Mouse (Mus musculus) kidney, postnatal 14 days (tissue): ENCODE data around the gene a.
A peak's percentile ranks its signal among the peaks of the same experiment; 100 is the strongest.

Source experiments
- DNase-seq: peaks from one replicate; pipeline ENCODE4 v3.0.0; 2022; ENCODE audit warnings: mixed read lengths

a gene

GRCm38 (mm10) chr2:154785284-154785683 lies 5.9 kb upstream of the a start:
- DNase-seq = no peak

- DNase-seq = no peak
Measured at GRCm38 (mm10) chr2:154786187-154786586, 5.0 kb upstream of the a start.

DNA sequence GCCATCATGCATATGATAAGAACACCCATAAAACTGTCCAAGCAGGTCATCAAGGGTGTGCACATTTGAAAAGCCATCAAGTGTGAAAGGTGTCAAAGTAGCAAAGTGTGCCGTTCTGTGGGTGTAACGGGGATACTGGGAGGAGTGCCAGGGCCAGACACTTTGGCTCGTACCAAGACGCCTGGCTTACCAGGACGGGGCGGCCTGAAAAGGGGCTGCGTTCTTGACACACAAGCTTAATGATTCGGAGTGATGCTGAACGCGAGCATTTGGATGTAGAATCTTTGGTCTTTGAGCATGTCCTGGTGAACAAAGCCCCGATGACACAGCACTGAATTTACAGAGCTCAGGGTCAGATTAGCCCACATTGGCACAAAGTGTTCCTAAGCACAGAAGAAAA lies 4.4 kb upstream of the a start:
- no peak for DNase-seq

DNA sequence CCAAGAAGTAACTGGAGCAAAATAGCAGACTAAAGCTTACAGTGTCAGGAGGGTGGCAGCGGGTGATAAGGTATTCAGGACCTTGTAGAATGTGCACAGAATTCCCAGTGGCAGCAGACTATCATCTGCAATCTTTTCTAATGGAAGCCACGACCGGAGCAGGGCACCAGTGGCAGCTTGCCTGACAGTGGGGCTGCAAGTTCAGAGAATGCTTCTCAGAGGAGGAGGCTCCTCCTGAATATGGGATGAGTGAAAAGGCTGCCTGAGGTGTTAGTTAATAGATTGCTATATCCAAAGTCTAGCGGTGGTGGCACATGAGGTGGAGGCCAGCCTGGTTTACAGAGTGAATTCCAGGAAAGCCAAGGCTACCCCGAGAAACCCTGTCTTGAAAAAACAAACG lies 1.8 kb upstream of the a start:
- no peak for DNase-seq

DNA sequence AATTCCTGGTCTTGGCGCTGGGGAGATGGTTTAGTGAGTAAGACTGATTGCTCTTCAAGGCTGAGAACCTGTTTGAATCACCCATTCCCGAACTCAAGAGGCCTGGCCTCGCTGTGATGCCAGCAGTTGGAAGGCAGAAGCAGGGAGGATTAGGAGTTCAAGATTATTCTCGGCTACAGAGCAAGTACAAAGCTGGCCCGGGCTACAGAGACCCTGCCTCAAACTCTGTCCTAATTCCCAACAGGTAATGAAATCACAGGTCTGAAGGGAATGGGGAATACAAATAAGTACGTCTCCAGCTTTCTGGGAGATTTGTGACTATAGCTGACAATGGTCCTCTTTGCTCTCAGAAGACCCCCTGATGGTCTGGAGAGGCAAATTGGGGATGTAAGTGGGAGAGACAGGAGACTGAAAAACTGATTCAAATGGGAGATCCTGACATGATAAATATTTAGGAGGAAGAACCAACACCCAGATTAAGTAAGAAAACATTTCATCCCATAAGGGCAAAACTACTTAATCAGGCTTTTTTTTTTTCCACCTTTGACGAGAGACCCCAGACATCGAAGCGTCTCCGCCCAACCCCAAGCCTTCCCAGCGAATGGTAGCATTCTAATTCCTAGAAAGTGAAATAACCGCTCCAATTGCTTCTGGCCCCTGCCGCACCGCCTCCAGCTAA lies 1.1 kb upstream of the a start:
- DNase-seq = no peak

- peak; percentile 90 for DNase-seq
Measured at GRCm38 (mm10) chr2:154791661-154792642, 750 bp downstream of the a start.

- DNase-seq = no peak
Measured at GRCm38 (mm10) chr2:154803372-154803771, 12.2 kb downstream of the a start.

DNA sequence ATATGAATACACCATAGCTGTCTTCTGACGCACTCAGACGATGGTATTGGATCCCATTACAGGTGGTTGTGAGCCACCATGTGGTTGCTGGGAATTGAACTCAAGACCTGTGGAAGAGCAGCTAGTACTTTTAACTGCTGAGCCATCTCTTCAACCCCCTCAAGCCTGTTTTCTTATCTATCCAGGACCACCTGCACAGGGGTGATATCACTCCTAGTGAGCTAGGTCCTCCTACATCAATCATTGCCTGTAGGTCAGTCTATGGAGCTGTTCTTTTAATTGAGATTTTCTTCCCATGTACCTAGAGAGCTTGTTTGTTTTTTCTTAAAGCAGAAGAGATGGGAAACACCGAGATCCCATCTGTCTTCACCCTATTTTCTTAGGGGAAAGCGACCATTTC lies 12.6 kb downstream of the a start:
- DNase-seq = no peak

GRCm38 (mm10) chr2:154807689-154808088 lies 16.5 kb downstream of the a start:
- no peak for DNase-seq

GRCm38 (mm10) chr2:154809107-154809762 lies 18.0 kb downstream of the a start:
- peak; percentile 86 for DNase-seq

DNA sequence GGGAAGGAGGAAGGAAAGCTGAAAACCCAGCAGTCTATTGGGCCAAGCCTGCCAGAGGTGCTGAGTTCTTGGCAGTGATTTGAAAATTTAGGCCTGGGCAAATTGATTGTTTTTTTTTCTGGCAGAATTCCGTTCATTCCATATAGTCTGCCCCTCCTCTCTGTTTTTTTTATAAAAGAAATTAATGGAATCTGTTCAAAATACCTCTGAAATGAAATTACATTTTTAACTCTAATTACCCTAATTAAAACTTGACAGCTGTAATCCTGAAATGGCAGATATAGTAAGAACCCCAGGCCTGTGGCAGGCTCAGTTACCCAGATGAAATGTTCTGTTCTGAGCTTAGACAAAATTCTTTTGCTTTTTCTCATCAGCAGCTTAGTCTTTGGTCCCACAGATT lies 19.6 kb downstream of the a start:
- DNase-seq = no peak

GRCm38 (mm10) chr2:154813426-154813825 lies 22.2 kb downstream of the a start:
- no peak for DNase-seq

DNA sequence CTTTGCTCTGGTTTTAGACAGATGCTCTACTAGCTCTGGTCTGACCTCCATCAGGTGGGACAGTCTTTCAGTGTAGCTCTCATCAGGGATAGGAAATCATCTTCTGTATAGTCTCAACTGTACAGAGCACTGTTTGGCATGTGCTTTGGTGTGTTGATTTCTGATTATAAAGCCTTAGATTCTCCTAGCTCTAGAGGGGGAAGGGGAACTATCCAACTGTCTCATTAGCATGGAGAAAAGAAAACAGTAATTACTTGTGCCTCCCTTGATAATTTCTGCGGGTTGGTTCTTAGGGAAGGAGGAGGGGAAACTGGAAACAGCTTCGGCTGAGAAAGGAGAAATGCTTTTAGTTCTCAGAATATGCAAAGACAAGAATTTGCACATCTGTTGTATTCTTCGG lies 25.9 kb downstream of the a start:
- no peak for DNase-seq

GRCm38 (mm10) chr2:154817788-154818187 lies 26.6 kb downstream of the a start:
- DNase-seq = peak; percentile 49

DNA sequence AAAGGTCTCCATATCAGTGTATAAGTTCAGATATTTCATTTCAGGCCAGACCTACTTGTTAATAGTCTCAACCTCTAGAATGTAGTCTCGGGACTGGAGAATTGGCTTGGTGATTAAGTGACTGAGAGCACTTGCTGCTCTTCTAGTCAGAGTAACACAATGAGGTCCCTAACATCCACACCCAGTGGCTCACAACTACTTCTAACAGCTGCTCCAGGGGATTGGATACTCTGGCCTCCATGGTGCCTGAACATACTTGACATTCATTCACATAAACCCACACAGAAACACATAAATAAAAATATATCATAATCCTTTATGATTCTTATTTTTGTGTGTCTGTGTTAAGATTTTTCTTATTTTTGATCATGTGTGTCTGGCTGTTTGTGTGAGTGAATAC lies 27.4 kb downstream of the a start:
- no peak for DNase-seq

DNA sequence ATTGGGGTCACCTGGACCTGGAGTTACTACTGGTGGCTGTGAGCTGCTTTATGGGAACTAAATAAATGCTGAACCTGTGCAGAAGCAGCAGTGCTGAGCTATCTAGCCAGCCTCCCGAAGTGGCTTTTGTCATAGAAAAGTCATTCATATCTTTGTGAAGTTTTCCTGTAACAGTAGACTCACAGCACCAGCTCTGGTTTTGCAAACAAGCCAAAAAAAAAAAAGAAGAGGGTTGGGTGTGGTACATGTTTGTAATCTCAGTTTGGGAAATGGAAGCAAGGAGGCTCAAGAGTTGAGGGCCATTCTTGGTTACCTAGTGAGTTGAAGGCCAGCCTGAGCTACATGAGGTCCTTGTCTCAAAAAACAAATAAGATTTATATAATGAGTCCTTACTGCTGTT lies 29.1 kb downstream of the a start:
- no peak for DNase-seq

DNA sequence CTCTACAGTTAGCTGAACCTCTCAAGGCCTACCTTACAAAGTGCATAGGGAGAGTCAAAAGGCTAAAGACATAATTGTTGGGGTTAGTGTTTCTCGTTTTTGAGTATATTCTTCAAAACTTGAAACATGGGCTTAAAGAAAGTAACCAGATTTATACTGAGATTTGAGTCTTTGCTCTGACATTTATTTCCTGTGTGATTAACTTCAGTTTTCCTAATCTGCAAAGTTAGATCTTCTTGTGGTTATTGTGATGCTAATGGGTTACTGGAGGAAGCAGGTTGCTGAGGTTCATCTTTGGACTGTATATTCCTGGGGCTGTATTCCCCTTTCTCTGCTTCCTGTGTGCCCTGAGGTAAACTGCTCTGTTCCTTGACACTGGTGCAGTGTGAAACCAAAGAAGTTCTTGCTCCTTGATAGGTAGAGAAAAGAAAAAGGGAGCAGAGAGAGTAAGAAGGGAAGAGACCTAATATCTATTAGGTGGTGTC lies 34.9 kb downstream of the a start:
- no peak for DNase-seq

GRCm38 (mm10) chr2:154827521-154827920 lies 36.3 kb downstream of the a start:
- peak; percentile 47 for DNase-seq

- no peak for DNase-seq
Measured at GRCm38 (mm10) chr2:154832471-154832870, 41.3 kb downstream of the a start.

- no peak for DNase-seq
Measured at GRCm38 (mm10) chr2:154834149-154834865, 43.1 kb downstream of the a start.

DNA sequence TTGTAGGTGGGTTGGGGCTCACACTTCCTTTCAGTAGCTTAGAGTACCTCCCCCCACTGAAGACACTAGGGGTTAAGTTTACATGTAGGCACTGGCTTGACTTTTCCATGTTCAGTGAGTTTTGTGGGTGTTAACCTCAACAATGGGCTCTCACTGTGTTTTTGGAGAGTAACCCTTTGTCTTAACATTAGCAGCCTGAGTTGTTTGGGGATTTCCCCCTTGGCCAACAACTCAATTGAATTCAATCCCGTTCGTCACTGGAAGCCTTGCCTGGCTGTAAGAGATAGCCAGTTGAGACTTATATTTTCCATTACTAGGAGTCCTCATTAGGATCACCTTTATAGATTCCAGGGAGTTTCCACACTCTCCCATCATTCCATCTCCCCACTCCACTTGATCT lies 45.3 kb downstream of the a start:
- DNase-seq = no peak

- no peak for DNase-seq
Measured at GRCm38 (mm10) chr2:154848086-154848485, 56.9 kb downstream of the a start.

DNA sequence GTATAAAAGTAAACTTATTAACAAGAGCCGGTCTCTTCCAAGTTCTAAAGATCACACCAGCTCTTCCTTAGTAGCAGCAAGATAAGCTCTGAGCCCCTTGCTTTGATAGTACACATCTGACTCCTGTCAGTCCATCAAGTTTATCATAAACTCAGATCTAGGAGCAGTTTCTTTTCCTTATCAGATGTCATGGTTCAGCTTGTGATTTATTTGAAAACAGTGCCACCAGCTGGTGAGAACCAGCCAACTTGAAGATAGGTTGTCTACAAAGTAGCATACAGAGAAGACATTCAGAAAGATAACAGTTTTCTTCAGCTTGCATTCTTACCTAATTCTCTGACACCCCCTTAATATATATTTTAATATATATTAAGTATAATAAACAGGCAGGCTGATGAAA lies 64.2 kb downstream of the a start:
- peak; percentile 68 for DNase-seq
